Mouse (Mus musculus) c-Kit-positive CD71-positive TER-119-negative erythroid progenitor cells, embryonic 14.5 days (primary cell): ENCODE measurements around the gene Rilpl1.
"Not testable (repeated sequence)": the region's sequence is repeated elsewhere in the genome, so short reads cannot be mapped to it uniquely, and the experiment has no call there.

Source experiments
- DNase-seq: peaks from one replicate; pipeline ENCODE4 v3.0.0-alpha.2; 2013; ENCODE audit warnings: low read depth

Gene Rilpl1

DNA sequence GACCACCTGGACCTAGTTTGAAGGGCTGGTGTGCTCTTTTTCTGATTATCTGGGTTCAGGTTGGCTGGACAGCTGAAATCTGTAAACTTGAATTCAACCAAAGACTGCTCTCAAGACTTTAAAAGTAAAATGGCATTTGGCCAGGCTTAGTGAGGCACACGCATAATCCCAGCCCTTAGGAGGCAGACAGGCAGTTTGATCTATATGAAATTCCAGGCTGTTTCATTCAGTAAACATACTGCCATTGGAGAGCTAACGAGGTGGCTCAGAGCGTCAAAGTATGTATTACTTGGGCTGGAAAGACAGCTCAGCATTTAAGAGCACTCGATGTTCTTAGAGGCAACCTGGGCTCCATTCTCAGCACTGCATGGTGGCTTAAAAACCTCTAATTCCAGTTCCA lies 39.5 kb downstream of the Rilpl1 start:
- no peak for DNase-seq

DNA sequence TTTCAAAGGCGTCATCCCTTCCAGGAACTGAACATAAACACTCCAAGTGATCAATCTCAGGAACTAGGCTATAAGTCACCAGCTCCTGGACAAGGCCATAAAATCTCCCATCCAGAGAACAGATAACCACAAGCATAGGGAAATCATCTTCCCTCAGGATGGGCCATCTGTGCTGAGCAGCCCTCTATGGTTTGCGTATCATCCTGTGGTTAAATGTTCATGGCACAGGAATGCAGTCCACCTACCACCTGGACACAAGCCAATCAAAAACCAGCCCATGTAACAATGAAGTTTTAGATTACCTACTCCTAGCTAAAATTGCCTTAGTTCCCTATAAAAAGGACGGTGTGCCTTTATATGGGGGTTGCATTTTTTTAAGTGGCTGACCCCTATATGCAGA lies 42.3 kb downstream of the Rilpl1 start:
- DNase-seq = no peak

DNA sequence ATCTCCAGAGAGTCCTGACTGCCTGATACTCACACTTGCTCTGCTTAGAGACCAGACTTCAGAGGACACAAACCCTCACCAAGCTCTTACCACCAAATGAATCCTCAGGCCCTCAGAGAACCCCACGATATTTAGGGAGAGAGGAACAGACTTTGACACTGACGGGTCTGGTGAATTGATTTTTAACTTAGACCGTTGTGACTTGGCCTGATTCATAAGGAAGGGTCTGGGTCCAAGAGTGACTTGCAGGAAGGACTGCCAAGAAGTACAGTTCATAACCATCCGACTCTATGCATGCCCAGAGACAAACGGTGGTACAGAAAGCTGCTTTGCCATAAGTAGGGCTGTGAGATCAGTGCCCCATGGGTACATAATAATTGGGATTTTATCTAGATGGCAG lies 45.5 kb downstream of the Rilpl1 start:
- DNase-seq = no peak

DNA sequence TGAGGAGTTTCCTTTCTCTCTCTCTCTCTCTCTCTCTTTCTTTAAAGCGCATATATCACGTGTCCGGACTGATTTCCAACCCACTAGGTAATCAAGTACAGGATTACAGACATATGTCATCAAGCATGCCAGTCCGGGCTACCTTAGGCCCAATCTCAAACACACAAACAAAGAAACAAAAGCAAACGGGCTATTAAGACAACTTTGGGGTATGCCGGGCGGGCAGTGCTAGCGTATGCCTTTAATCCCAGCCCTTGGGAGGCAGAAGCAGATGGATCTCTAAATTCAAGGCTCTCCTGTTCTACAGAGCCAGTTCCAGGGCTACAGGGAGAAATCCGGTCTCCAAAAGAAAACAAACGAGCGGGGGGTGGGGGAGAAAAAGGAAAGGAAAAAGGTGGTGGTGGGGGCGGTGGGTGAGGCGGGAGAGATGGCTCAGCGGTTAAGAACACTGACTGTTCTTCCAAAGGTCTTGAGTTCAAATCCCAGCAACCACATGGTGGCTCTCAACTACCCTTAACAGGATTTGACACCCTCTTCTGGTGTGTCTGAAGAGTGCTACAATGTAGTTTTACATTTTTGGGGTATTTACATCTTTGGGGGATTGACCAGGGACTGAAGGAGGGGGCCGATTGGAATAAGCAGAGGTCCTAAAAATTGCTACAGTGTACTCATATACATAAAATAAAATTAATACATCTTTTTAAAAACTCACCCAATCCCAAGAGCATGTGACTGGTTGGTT lies 47.4 kb downstream of the Rilpl1 start:
- DNase-seq = no peak

DNA sequence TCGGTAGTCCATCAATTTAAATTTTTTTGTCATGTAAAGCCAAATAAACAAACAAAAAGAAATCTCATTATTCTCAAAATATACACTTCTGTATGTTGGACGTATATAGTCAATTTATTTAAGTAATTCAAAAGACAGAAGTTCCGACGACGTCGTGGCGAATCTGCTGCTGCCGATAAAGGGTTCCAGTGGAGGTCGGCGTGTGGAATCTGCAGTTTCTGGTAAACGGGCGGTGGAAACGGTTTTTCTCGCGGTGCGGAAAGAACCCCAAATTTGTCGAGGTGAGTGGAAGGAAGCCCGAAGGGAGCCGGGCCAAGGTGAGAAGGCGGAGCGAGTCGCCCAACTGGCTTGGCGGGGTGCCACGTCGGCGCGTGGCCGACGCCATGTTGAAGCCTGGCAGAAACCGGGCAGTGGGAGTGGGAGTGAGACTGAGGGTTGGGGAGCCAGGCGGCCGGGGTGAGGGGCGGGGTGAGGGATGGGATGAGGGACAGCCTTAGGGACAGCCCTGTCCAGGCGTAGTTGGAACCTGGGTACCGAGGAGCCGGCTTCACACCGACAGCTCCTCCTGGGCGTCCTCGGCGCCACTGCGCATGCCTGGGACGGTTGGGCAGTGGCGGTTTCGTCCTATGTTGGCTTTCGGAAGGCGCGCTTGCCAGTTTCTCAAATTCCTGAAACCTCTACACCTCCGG lies 48.1 kb downstream of the Rilpl1 start, which contains the start of gene Snrnp35:
Gene Snrnp35, plus strand, starts transcription at position 169 of the 689 bp plus-strand sequence.
- peak; percentile 79 for DNase-seq

DNA sequence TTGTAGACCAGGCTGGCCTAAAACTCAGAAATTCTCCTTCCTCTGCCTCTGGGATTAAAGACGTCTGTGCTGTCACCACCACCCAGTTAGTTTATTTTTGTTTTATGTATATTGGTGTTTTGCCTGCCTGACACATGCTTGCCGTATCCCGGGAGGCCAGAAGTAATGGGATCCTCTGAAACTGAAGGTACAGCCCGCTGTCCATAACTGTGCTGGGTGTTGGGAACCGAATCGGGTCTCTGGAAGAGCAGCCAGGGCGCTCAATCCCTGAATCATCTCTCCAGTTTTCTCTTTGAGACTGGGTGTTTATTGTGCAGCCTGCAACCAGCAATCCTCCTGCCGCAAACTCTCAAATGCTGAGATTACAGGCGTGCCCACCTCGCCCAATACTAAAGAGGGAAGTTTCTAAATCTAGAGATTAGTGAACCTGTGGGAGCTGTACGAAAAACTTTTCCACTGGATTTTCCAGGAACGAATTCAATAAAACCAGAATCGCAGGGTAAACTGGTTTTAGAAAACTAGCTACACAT lies 48.7 kb downstream of the Rilpl1 start:
- DNase-seq = no peak

DNA sequence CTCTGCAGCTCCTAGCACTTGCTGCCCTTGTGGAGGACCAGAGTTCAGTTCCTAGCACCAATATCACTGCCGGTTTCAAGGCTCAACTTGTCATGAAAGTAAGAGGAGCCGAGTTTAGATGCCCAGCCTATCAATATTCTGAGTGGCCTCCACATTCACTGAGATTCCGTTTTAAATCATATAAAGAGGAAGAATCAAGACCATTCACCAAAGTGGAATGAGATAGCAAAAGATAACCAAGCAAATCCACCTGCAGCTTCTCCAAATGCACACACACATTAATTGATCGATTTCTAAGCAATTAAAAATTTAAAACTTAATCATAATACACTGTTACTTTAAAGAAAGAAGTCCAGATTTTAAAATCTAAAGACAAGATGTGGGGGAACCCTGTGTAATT lies 49.5 kb downstream of the Rilpl1 start:
- DNase-seq = no peak

DNA sequence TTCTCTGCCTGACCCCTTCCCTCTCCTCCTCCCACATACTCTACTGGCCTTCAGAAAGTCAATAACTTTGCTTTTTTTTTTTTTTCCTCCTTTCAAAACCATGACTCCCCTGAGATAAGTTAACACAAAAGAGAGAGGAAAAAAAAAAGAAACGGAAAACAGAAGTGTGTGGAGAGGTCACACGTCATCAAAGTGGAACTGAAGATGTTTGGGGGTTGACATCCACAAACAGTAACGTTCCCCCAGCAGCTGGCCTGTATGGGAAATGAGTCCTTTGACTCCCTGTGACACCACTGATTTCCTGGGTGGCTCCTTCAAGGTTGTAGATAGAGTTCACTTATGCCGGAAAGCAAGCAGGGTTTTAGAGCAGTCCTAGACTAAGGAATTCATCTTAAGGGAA lies 51.1 kb downstream of the Rilpl1 start:
- DNase-seq = no peak

DNA sequence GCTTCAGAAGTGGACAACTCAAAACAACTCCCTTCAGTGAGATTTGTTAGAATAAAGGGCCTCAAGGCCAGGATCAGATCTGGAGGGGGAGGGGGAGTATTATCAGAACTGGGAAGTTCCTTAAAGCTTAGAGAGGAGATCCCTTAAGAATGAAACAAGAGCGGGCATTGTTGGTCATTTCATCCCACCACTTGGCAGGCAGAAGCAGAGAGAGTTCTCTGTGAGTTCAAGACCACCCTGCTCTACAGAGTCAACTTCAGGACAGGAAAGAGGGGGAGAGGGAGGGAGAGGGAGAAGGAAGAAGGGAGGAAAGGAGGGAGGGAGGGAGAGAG lies 52.4 kb downstream of the Rilpl1 start:
- DNase-seq = no peak

DNA sequence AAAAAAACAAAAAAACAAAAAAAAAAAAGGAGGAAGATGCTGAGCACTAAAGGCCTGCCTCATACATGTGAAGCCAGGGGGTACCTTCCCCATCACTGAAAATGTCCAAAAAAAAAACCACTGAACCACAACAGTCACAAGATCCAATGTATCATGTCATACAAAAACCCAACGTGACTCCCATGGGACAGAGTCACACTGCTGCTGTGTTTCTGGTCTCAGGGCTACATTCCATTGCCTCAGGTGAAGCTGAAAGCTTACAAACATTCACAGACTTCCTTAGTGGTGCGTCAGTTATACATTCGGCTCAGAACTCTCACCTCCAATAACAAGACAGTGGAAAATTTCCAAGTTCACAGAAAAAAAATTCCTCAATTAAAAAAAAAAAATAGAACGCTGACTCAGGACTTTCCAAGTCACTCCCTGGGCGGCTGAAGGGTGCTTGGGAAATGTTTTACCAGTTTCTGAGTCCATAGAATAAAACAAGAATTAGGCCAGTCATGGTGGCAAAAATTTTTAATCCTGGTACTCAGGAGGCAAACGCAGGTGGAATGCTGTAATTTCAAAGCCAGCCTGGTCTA lies 60.5 kb downstream of the Rilpl1 start:
- DNase-seq = no peak

DNA sequence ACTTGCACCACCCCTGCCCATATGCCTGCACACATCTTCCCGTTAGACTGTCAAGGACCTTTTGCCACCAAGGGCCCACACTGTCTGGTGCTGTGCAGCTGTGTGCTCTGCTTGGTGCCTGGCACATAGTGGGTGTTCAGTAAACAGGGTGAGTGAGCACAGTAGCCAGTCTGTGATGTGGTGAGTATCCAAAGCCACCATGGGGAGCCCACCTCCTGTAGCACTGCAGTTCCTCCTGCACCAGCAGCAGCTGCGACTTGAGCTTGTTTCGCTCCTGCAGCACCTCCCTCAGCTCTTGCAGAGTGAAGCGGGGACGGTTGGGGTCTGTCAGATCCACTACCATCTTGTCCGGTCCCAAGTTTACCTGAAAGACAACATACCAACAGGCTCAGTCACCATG lies 61.7 kb downstream of the Rilpl1 start:
- DNase-seq = no peak

DNA sequence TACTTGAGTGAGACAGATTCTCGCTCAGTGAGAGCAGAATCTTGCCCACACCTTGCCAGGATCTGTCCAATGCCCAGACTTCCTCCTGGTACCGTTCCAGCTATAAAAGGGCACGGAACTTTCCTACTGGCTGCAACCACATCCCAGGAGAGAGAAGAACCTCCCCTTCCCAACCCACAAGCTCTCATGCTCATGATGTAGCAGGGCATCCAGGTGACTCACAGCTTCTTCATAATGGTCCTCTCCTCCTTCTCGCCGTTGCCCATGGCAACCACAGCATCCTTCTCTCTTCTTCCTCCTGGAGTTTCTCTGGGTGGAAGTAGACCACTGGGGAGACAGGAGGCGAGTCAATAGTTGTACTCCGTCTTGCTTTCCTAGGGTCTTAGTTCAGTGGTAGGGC lies 62.8 kb downstream of the Rilpl1 start:
- no peak for DNase-seq

DNA sequence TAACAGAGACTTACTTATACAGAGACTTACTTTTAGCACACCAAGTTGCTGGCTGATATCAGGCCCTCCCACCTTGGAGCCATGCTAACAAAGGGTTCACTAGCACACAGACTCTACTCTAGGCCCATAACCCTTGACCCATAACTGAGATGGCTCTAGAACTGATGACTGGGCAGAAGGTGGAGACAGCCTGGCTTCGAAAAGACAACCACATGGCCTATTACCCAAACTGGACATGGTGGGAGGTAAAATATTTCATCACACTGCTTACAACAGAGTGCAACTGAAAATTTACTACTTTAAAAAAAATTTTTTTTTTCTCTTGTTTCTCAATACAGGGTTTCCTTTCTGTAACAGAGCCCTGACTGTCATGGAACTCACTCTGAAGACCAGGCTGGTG lies 63.4 kb downstream of the Rilpl1 start:
- no peak for DNase-seq

DNA sequence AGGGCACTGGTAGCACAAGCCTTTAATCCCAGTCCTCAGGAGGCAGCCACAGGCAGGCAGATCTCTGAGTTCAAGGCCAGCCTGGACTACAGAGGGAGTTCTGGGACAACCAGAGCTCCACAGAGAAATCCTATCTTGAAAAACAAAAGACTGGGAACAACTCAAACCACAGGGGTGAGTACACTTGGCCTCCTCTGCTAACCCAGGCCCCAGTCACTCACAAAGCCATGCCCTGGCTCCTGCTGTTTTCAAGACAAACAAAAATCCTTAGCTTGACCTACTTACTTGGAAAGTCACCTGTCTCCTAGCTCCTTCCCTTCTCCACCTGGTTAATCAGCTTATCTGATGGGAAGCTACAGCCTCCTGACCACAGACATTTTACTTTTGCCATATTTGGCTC lies 66.3 kb downstream of the Rilpl1 start:
- DNase-seq = no peak

DNA sequence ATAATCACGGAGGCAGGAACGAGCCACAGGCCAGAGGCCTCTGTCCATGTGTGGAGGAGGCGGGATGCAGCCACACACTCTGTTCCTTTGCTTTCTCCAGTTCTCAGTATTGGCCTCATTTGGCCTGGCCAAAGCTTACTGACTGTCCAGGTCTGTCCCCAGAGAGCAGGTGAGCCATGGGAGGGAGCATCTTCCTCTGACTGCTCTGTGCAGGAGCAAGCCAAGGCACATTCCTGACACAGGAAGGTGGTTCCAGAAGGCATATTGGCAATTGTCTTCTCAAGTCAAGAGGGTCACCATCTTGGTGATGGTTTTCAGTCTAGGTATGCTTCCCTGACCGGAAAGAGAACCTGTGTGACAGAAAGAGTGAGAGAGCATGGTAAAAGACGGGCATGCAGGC lies 67.7 kb downstream of the Rilpl1 start:
- no peak for DNase-seq

DNA sequence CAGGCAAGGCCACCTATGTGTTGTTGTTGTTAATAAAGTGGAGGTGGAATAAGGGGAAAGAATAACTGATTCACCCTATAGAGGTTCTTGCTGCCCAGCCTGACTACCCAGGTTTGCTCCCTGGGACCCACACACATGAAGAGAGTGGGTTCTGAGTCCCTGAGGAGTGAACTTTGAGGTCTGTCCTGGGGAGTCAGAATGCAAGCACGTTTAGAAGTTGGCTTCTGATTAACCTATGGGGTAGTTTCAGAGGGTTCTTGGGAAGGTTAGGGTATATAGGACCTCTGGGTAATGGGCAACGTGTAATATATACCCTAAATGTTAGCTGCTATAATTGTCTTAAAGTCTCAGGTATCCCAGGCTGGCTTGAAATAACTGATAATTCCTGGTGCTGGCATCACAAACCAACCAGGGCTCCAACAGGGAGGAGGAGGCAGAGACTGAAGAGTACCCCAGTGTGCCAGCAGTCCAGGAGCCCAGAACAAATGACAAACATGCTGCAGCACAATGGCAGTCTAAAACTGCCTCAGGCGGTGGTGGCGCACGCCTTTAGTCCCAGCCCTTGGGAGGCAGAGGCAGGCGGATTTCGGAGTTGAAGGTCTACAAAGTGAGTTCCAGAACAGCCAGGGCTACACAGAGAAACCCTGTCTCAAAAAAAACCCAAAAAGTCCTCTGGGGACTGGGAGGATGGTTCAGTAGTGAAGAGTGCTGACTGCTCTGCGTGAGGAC lies 68.7 kb downstream of the Rilpl1 start:
- no peak for DNase-seq

DNA sequence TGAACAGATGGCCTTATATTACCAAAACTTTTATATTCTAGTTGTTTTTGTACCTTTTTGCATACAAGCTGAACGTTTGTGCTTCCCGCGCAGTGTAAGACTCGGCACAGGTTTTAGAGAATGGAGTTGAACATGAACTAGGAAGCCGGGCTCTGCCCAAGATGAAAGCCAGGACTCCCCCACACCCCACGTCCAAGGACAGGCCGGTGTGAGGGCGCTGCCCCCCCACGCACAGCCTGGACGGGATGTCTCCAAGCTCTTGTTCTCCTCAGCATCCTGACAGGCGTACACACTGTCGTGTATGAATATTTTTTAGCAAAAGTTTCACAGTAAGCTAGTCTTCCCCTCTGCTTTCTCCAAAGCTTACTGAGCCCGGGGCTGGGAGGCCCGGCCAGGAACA lies 70.3 kb downstream of the Rilpl1 start:
- DNase-seq = not testable (repeated sequence)

DNA sequence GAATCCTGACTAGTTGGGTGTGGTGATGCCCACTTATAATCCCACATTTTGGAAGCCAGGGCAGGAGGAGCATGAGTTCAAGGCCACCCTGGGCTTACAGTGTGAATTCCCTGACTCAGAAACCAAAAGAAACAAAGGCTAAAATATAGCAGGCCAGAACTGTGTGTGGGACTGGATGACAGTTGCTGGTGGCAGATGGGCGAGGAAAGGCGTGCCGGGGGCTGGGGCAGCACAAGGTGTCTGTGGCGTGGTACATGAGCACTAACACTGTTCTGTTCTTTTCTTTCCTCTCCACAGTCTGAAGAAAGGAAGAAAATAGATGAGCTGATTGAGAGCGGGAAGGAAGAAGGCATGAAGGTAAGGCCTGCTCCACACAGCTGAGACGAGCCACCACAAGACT lies 74.4 kb downstream of the Rilpl1 start:
- DNase-seq = no peak

DNA sequence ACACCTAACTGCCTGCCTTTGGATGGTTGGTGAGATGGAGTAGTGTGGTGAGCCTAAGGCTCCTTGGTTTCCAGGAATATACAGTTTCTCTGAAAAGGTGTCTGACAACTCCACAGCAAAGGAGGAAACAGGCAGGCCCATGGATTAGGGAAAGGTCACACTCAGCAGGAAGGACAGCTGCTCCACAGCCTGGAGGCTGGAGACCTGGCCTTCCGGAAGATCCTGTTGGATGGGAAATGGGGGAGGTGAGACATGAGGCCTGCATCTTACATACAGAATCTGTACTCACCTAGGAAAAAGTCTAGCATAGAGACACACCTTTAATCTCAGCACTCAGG lies 77.1 kb downstream of the Rilpl1 start:
- no peak for DNase-seq

DNA sequence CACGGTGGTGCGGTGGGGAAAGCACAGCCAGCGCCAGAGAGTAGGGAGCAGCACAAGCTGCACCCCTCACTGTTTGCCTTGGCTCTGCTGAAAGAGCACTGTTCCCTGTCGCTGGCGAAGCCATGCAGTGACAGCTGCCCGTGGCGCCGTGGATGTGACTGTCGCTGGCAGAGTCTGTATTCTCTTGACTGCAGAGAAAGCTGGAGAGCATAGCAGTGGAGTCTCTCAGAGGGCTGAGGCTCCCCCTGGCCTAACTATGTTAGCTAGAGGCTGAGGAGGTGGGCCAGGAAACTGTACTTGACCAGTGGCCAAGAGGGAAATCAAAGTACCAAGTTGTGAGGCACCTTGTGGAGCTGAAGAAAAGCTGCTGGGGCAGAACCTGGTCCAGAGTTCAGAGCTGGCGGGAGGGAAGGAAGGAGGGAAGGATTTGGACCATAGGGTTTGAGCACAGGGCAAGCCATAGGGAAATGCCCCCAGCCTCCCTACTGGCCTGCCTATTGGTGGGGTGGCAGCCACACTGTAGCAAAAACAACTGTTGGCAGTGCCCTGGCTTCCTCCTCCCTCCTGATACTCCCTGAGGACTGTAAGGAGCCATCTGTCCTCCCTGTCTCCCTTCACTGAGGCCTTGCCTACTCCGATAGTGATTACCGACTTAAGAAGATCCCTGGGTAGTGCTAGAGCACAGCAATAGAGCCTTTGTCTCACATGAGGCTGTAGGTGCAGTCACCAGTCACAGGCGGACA lies 77.7 kb downstream of the Rilpl1 start:
- DNase-seq = no peak

DNA sequence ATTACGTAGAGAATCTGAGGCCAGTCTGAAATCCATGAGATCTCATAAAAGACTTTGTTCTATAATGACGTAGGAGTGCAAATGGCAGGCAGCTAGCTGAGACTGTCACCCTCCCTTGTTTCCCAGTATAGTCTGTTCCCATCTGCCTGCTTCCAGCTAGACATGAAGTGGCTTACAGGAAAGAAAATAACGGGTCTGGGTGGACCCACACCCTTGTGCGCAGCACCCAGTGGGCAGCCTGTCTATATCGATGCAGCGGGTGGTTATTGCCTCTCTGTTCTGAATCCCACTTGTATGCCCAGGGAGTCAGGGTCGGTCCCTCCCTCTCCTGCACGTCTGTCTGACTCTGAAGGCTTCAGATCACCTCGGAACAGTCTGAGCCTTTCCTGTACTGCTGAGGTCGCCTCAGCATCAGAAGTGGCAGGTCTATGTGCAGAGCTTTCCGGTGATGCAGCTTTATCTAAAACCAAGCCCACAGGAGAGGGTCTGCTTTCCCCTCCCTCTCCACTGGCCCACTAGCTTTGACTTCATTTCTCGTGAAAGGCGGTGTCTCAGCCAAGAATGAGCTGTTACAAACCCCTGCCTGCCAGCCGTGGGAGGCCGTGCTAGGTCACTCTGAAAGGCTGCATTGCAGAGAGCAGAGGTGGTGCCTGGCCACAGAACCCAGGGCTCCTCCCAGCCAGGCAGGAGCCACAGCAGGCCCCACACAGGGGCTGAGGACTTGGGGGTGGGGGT lies 78.5 kb downstream of the Rilpl1 start:
- DNase-seq = no peak
